Mouse (Mus musculus): Measurements from ENCODE around the gene Cox7a1. TPM values are rescaled to one million over a fixed set of nuclear protein-coding genes. Genes with fewer than 3 reads are reported as not detected.

The Cox7a1 gene
- total RNA-seq, 2 experiments from 2014 or later = 1,873 to 1,882 TPM

GRCm38 (mm10) chr7:30213881-30214280 is 29.9 kb downstream of the Cox7a1 start:
- intact Hi-C loops (cut with DNase I) = no loop called here

GRCm38 (mm10) chr7:30215875-30216274 is 31.9 kb downstream of the Cox7a1 start:
- no peak for DNase-seq
- intact Hi-C loops (cut with DNase I) = loop anchor here (5.0 kb wide), 1 partner anchor 34 kb away; the partner anchor contains the start of gene Cox7a1

More at GRCm38 (mm10) chr7:30213881-30214280, 29.9 kb downstream of the Cox7a1 start:
- no peak for DNase-seq

DNA sequence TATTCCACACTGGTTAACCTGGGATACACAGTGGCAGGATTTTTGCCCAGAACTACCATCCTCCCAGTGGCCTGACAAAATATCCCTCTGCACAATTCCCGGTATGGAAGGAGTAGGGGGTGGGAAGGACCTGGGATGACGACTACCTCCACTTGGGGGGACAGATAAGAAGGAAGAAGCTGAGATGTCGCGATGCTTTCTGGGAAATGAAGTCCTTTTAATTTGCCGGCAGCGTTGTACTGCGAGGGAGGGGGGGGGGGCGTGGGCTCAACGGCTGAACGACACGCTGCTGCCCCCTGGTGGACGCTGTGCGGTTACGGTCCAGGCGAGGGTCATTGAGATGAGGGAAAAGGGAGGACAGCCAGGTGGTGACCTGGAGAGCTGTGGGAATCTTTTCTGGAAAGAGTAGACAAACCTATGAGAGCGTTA is 32.8 kb downstream of the Cox7a1 start:
- intact Hi-C loops (cut with DNase I) = loop anchor here (5.0 kb wide), 1 partner anchor 34 kb away; the partner anchor contains the start of gene Cox7a1
- peak; percentile 83 to 85 for DNase-seq

GRCm38 (mm10) chr7:30217277-30217676 is 33.3 kb downstream of the Cox7a1 start:
- no peak for DNase-seq
- intact Hi-C loops (cut with DNase I) = loop anchor here (5.0 kb wide), 1 partner anchor 35 kb away; the partner anchor contains the start of gene Cox7a1

DNA sequence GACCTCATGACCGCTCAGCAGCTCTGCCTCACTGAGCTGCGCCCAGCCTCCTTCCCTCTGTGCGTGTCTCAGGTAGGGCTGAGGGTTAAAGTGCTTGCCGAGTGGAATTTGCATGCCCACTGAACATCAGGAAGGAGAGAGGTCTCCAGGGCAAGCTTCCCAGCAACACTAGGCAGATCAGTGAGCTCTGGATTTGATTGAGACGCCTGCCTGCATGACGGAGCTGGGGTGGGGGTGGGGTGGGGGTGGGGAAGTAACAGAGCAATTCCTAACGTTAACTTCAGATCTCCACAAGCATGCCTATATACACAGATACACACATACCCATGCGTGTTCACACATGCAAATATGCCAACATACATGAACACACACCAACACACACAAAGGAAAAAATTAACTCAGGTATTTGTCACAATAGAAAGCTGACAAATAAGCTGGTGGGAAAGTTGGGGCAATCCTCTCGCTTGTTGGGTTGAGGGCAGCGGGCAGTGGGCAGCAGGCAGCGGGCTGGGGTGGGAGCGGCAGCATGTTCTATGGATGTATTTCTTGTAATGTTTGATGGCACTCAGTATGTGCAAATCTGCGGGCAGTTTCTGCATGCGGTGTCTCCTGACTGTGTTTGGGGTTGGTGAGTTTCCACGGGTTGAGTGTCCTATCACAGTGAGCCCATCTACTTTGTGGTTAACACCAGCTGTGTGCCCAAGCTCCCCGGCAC is 35.5 kb downstream of the Cox7a1 start:
- intact Hi-C loops (cut with DNase I) = loop anchor here (5.0 kb wide), 1 partner anchor 37 kb away; the partner anchor contains the start of gene Cox7a1
- peak; percentile 67 to 70 for DNase-seq

GRCm38 (mm10) chr7:30220008-30220356 is 36.0 kb downstream of the Cox7a1 start:
- DNase-seq = no peak
- intact Hi-C loops (cut with DNase I) = no loop called here

DNA sequence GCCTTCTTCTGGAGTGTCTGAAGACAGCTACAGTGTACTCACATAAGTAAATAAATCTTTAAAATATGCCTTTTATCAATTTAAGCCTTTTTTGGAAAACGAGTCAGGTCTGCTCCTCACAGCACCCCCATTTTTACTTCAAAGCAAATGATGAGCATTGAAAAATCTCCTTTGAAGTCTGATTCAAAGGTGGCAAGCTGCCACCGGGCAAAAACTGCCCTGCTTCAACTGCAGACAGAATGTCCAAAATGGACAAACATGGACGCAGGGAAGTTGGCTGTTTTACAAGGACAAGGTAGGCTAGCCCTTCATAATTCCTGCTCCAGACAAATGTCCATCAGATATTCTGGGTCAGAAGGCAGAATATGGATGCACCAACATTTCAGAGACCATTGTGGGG is 37.5 kb downstream of the Cox7a1 start:
- DNase-seq = no peak
- intact Hi-C loops (cut with DNase I) = no loop called here

DNA sequence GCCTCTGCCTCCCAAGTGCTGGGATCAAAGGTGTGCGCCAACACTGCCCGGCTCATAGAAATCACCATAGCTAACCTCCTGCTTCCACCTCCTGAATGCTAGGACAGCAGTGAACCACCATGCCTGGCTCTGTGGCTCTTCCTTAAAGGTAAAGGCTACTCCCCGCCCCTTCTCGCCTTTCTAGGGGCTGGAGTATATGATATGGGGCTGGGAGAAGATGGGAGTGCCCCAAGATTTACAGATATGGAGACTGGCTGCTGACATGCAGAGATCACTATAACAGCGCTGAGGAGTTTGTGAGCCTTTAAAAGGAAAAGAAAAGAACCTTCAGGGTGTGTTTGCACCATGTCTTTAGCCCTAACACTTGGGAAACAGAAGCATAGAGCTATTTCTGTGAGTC is 38.3 kb downstream of the Cox7a1 start:
- intact Hi-C loops (cut with DNase I) = no loop called here
- no peak for DNase-seq

DNA sequence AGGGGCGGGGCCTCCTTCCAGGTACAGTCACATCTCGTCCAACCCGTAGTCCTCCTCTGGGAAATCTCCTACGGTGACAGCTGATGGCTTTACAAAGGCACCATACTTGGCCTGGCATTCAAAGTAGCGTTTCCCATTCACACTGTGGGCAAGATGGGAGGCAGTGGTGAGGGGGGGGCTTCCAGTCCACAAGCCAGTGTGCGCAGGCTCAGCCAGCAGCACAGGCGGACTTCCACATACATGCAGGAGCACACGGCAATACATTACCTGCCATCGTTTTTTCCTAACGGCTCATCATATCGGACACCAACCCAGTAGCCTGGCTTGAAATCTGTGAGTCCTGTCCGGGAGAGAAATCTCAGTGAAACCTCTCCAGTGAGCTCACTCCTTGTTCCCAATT is 40.3 kb downstream of the Cox7a1 start:
- DNase-seq = no peak
- intact Hi-C loops (cut with DNase I) = no loop called here

DNA sequence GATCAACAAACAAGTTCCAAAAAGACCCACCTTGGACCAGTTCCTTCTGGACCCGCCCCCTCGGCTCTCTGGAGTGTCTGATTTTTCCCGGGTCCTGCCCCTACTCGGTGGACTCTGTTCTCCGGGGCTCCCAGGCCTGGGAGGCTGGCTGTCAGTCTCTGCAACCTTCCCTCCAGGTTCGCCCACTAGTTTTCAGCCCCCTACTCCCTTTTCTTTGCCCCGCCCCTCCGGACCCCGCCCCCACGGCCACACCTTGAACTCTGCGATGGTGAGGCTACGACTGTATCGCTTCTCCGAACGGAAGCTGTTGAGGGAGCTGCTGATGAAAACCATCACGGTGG is 47.4 kb downstream of the Cox7a1 start:
- intact Hi-C loops (cut with DNase I) = loop anchor here (5.0 kb wide), 1 partner anchor 51 kb away; the partner anchor contains the start of genes Thap8 and Wdr62
- no peak for DNase-seq

GRCm38 (mm10) chr7:30231669-30232454 is 47.9 kb downstream of the Cox7a1 start, which contains the start of the genes Polr2i and Tbcb:
Gene Polr2i, plus strand, starts transcription at chr7:30231948.
Gene Tbcb, minus strand, starts transcription at chr7:30232272.
- intact Hi-C loops (cut with DNase I) = loop anchor here (5.0 kb wide), 1 partner anchor 50 kb away; the partner anchor contains the start of genes Thap8 and Wdr62
- peak; percentile 97 for DNase-seq

GRCm38 (mm10) chr7:30232631-30233148 is 48.7 kb downstream of the Cox7a1 start:
- peak; percentile 46 to 70 for DNase-seq
- intact Hi-C loops (cut with DNase I) = loop anchor here (5.0 kb wide), 1 partner anchor 50 kb away; the partner anchor contains the start of genes Thap8 and Wdr62

GRCm38 (mm10) chr7:30233387-30233786 is 49.4 kb downstream of the Cox7a1 start:
- intact Hi-C loops (cut with DNase I) = loop anchor here (5.0 kb wide), 1 partner anchor 49 kb away; the partner anchor contains the start of genes Thap8 and Wdr62
- DNase-seq = no peak

GRCm38 (mm10) chr7:30234276-30234858 is 50.4 kb downstream of the Cox7a1 start:
- intact Hi-C loops (cut with DNase I) = loop anchor here (5.0 kb wide), 1 partner anchor 48 kb away; the partner anchor contains the start of genes Thap8 and Wdr62
- no peak for DNase-seq

GRCm38 (mm10) chr7:30235091-30235490 is 51.1 kb downstream of the Cox7a1 start:
- no peak for DNase-seq
- intact Hi-C loops (cut with DNase I) = no loop called here

DNA sequence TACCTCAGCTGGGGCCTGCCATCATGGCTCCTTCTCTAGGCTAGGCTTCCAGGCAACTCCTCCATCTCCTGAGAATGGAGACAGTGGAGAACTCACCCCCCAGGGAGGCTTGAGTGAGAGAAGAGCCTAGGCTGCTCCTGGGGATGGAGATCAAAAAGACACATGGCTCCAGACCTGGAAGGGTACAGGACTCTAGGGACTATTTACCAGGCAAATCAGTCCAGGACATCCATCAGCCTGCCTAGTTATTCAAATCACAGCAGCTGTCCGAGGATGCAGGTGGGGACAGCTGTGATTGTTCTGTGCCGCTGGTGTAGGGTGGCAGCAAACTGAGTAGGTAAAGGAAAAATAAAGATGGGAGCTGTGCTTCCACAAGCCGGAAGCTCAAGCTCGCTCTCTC is 51.7 kb downstream of the Cox7a1 start, which contains the start of gene Ovol3:
Gene Ovol3, minus strand, starts transcription at position 101 of the 400 bp plus-strand sequence.
- intact Hi-C loops (cut with DNase I) = no loop called here
- no peak for DNase-seq

Data from heart, postnatal 14 days (tissue).